Mouse (Mus musculus): ENCODE results near the gene Pappa.

The Pappa gene

GRCm38 (mm10) chr4:65166288-65166835 lies 42.4 kb downstream of the Pappa start:
- no peak for DNase-seq (ENCODE audit: low read depth, low spot score)

DNA sequence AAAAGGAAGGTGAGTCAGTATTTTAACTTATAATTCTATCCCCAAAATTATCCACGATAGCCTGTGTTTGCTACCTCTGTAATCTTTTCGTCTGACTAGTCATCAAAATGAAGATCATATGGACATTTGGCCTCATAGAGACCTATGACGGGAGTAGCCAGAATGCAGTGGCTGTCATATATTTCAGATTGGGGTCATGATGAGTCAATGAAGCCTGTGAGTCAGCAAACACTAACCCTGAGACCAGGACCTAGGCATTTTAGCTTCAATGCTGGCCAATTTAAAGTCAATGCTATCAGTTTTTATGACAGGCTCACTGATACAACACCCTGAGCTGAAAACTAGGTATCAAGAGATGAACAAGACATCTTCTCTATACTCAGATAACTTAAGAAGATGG lies 50.5 kb downstream of the Pappa start:
- no peak for DNase-seq (ENCODE audit: low read depth, low spot score)

DNA sequence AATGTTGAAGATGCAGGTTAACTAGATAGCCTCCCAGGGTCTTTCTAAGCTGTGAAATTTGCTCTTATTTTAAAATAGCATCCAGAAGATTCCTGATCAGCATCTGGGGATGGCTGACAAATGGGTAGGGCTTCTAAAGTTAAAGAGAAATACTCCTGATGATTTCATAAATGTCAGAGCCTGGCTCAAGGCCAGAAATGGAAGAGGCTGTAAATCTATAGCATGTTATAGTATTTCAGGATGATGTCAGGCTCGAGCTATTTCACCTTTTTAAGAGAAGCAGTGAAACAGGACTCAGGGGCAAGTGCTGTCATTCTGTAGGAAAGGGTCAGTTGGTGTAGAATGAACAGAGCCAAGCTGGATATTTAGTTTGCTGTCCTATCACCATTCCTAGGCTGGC lies 54.2 kb downstream of the Pappa start:
- DNase-seq (ENCODE audit: low read depth, low spot score) = no peak

GRCm38 (mm10) chr4:65187236-65187635 lies 63.3 kb downstream of the Pappa start:
- DNase-seq (ENCODE audit: low read depth, low spot score) = no peak

- DNase-seq (ENCODE audit: low read depth, low spot score) = no peak
These were observed 63.7 kb downstream of the Pappa start for GRCm38 (mm10) chr4:65187716-65188115.

DNA sequence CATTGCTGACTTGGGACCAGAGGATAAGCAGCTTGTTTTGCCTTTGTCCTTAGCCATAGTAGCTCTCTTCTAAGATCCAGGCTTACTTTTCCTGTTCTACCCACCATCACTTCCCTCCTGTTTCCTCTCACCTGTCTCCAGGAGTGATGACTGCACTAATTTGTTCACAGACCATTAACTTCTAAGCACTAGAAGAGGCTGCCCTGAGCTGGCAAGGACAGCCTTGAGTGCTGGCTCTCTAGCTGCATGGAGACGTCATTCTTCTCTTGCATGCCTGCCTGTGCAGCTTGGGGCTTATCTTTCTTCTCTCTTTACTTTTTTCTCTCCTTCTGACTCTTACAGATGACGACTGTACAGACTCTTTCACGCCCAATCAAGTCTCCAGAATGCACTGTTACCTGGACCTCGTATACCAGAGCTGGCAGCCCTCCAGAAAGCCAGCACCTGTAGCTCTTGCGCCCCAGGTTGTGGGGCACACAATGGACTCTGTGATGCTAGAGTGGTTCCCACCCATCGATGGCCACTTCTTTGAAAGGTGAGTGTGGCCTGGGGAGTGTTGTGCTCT lies 65.0 kb downstream of the Pappa start:
- no peak for DNase-seq (ENCODE audit: low read depth, low spot score)

- DNase-seq (ENCODE audit: low read depth, low spot score) = no peak
These were observed 68.8 kb downstream of the Pappa start for GRCm38 (mm10) chr4:65192810-65193209.

GRCm38 (mm10) chr4:65195971-65196370 lies 72.0 kb downstream of the Pappa start:
- no peak for DNase-seq (ENCODE audit: low read depth, low spot score)

GRCm38 (mm10) chr4:65203666-65204065 lies 79.7 kb downstream of the Pappa start:
- no peak for DNase-seq (ENCODE audit: low read depth, low spot score)

- no peak for DNase-seq (ENCODE audit: low read depth, low spot score)
These were observed 81.5 kb downstream of the Pappa start for GRCm38 (mm10) chr4:65205446-65205845.

- DNase-seq (ENCODE audit: low read depth, low spot score) = no peak
These were observed 85.5 kb downstream of the Pappa start for GRCm38 (mm10) chr4:65209369-65210015.

DNA sequence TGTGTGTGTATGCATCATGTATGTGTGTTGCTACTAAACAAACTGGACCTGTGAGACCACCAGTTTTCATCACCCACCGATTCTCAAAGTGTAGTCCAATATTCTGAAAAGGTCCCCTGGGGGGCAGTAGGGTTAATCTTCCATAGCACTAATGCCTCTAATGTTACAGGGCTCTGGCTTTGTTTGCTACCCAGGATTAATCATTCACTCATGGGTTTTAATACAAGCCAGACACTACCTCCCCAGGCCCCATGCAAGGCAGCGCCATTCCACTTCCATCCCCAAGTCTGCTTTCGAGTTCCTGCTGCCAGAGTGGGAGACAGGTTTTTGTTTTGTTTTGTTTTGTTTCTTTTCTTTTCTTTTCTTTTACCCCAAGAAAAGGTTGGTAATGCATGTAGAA lies 92.7 kb downstream of the Pappa start:
- no peak for DNase-seq (ENCODE audit: low read depth, low spot score)

DNA sequence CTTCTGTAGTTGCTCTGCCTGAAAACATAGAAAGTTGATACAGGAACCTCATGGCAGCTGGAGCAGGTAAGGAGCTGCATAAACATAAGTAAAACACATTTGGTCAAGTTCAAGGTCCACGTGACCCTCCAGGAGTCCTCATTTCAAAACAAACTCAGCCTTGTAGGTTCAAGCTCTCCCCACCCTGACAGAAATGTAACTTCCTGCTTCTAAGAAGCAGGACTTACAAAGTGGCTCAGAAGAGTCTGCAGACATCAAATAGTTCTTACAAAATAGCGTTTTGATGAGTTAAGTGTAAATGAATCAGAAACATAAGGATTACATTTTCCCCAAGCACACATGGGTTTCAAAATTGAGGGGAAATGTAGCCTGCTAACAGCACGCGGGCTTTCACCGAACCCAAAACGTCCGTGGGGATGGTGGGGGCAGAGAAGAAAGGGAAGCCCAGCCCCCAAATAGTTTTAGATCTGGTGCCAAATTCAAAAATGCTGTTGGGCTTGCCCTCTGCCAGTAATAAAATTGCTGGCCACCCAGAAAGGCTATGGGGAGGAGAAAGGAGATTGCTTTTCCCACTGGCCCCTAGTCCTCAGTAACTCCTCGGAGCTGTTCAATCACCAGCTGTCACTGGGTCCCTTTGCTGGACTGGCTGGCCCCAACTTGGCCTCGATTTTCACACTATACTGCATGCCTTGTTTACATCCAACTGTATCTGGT lies 93.8 kb downstream of the Pappa start:
- DNase-seq (ENCODE audit: low read depth, low spot score) = no peak

GRCm38 (mm10) chr4:65223901-65224300 lies 99.9 kb downstream of the Pappa start:
- DNase-seq (ENCODE audit: low read depth, low spot score) = no peak

DNA sequence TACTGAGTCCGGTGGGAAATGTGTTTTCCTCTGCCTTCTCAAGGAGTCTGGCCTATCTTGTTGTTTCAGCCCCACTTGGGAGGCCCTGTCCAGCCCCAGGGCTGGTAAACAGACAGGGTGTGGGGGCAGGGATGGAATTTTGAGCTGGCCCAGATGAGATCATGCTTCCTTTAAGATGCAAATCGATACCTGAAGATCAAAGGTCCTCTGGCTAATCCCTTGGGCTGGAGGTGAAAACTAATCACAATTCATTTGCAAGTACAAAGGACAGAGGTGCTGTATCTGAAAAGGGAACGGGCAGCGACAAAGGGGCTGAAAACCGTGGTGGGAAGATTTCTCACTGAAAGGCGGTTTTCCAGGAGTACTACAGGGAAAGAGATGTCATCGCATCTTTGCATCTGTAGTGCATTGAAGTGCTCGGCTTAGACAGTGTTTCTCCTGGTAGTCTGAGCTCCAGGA lies 114.6 kb downstream of the Pappa start:
- DNase-seq (ENCODE audit: low read depth, low spot score) = no peak

GRCm38 (mm10) chr4:65242434-65242931 lies 118.5 kb downstream of the Pappa start:
- DNase-seq (ENCODE audit: low read depth, low spot score) = no peak

GRCm38 (mm10) chr4:65243245-65243644 lies 119.3 kb downstream of the Pappa start:
- DNase-seq (ENCODE audit: low read depth, low spot score) = no peak

DNA sequence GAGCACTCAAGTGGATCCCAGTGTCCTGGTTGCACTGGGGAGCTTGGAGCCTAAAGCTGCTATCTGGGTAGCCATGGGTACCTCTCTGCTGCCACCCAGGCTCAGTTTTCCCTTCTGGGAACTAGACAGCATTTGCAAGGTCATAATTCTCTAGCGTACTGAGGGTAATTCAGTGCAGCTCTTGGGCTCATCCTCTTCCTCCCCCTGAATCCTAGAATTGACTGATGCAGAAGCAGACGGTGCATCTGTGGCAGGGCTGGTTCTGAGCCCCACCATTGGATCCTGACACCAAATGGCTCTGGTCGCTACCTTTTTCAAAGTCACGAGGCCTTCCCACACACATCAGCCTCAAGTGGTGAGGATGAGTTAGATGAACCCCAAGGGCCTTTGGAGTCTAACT lies 121.0 kb downstream of the Pappa start:
- DNase-seq (ENCODE audit: low read depth, low spot score) = no peak

DNA sequence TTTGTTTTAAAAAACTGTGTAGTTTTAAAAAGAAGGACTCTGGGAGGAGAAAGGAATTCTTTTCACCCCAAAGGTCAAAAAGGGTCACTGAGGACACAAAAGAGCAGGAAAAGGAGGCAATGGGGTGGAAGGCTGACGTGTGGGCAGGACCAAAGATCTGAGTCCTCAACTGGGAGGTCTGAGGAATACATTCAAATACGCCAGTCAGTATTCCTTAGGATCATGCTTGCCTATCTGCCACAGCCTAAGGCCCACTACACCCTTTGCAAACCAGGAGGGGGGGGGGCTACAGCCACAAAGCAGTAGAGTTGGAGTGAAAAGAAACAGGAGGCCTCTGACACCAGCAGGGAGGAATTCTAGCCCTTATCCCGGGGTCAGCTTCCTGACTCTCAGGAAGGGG lies 121.5 kb downstream of the Pappa start:
- DNase-seq (ENCODE audit: low read depth, low spot score) = no peak

DNA sequence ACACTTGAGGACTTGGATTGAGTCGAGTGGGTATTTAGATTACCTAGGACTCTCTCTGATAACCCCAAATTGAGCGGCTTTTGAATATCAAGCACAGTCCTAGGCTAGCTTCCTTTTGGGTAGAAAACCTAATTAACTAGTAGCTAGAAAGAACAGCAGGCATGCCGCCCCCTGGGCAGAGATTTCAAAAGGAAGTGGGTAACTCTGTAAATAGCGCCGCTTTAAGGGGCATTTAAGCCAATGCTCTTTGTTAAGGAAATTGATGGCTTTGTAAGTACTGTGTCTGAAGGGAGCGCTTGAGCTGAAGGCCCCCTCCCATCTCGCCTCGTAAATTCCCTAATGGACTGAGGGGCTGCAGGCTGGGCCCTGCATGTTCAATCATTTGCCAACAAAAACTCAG lies 128.2 kb downstream of the Pappa start:
- no peak for DNase-seq (ENCODE audit: low read depth, low spot score)

DNA sequence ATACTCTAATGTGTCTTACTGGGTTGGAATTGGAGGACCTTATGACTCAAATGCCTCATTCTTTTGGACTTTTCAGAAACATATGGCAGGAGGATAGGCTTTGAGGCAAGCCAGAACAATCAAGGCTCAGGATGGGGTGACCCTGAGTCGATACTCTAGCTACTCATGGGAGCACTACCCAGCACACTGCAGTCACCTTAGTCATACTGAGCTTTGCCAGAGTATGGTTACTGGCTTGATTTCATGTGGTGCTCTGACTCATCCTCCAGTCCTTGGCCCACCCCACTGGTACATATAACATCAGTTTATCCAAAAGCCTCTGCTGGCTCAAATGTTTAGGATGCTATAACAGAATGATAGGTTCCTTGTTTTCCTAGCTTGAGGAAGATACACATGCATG lies 130.1 kb downstream of the Pappa start:
- DNase-seq (ENCODE audit: low read depth, low spot score) = no peak

GRCm38 (mm10) chr4:65267066-65267465 lies 143.1 kb downstream of the Pappa start:
- DNase-seq (ENCODE audit: low read depth, low spot score) = no peak

- no peak for DNase-seq (ENCODE audit: low read depth, low spot score)
These were observed 146.0 kb downstream of the Pappa start for GRCm38 (mm10) chr4:65269996-65270395.

Data from A20 (cell line).